Mouse (Mus musculus) brain, embryonic 14.5 days (tissue): ENCODE data around the gene Lgi4.

Experiments
- CTCF ChIP-seq: fragments of 200-500 bp; IDR thresholded peaks from 2 replicates; pipeline ENCODE4 v1.5.1; 2012; ENCODE audit warnings: inconsistent platforms, mild to moderate bottlenecking, moderate library complexity, borderline replicate concordance; ENCODE audit not compliant: insufficient read depth, insufficient read length; ENCODE audit errors: extremely low read depth
- POLR2A ChIP-seq: fragments of 200-500 bp; IDR thresholded peaks from 2 replicates; pipeline ENCODE4 v1.6.1; 2012; ENCODE audit warnings: mild to moderate bottlenecking, inconsistent platforms, borderline replicate concordance; ENCODE audit not compliant: poor library complexity, insufficient read depth, insufficient read length, severe bottlenecking; ENCODE audit errors: extremely low read depth

GRCm38 (mm10) chr7:31106166-31106565 lies 47.0 kb downstream of the Lgi4 start:
- TF ChIP-seq POLR2A (no peak), CTCF (no peak)
